Mouse (Mus musculus) testis, adult 2 months (tissue): ENCODE results near the gene Pigk.

Source experiments
- CTCF ChIP-seq: fragments of 200-500 bp; IDR thresholded peaks from 2 replicates; pipeline ENCODE4 v1.5.1; 2012; ENCODE audit warnings: low read depth, mild to moderate bottlenecking, inconsistent platforms, low read length, moderate library complexity; ENCODE audit not compliant: control insufficient read depth, insufficient read depth, insufficient replicate concordance
- POLR2A ChIP-seq: fragments of 200-500 bp; IDR thresholded peaks from 2 replicates; pipeline ENCODE4 v1.6.1; 2012; ENCODE audit warnings: low read depth, mild to moderate bottlenecking, inconsistent platforms, low read length, moderate library complexity; ENCODE audit not compliant: control insufficient read depth

DNA sequence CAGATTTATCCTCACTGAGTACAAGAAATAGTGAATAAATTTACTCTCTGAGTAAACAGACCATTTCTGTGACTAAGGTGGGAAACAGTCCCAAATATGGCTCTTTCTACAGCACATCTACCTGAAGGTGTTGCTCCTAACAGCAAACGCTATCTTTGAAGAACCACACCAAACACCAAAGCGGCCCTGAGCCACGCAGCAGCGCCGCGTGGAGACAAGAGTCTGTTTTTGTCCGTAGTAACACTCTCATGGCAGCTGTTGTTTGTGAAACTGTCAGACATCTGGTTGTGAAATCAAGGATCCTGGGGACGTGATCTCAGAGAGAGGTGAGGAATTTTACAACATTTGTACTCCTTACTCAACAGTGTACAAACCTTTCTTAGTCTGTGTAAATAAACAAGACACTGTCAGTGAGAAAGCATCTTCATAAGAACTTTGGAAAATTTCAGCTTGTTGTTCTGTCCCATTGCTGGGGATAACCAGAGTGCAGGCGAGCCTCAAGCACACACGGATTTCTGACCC lies 248.0 kb downstream of the Pigk start:
- TF ChIP-seq POLR2A (no peak), CTCF (no peak)
